Mouse (Mus musculus) ES-E14 (cell line): ENCODE measurements around the gene Tapt1.

ENCODE experiments used
- CHD2 ChIP-seq: IDR thresholded peaks from 2 replicates; pipeline ENCODE4 v1.6.1; 2014; ENCODE audit warnings: mild to moderate bottlenecking, low read depth, low read length, inconsistent platforms
- MAFK ChIP-seq: IDR thresholded peaks from 2 replicates; pipeline ENCODE4 v1.6.1; 2014; ENCODE audit warnings: mild to moderate bottlenecking, low read depth, low read length, inconsistent platforms; ENCODE audit not compliant: insufficient read depth
- ZC3H11A ChIP-seq: IDR thresholded peaks from 2 replicates; pipeline ENCODE4 v1.6.1; 2012; ENCODE audit warnings: low read depth, mild to moderate bottlenecking, inconsistent platforms, low read length, borderline replicate concordance

- TF ChIP-seq CHD2 (no peak), MAFK (no peak), ZC3H11A (no peak)
Measured at GRCm38 (mm10) chr5:44256512-44256911, 30.1 kb upstream of the Tapt1 start.
